Comparison of ENCODE assay signal across 12 mouse cellular contexts in genomic region chr17:87328177-87328768, GRCm38 (mm10). TPM values are rescaled to one million over a fixed set of nuclear protein-coding genes. Genes with fewer than 3 reads are reported as not detected.
DNase-seq lines count a peak whose midpoint lies in the region; ATAC-seq lines count a peak whose summit lies in the region.
"Had no signal": no experiment of that assay in that cellular context is flagged by ENCODE, and none has a peak within 500 bp of the region (broad histone marks: within the 10 kb centered on the region; RNA-seq: fewer than 3 reads in every experiment).

No protein-coding gene starts in this region.

- no peak overlapping the region for H3K27ac ChIP-seq in forebrain, embryonic 14.5 days (ENCODE audit: low read depth, low read length)
- H3K27ac ChIP-seq in forebrain, embryonic 12.5 days: no peak overlapping the region
- H3K27ac ChIP-seq in midbrain, embryonic 11.5 days (ENCODE audit: low read depth, low read length): no peak overlapping the region
- H3K27ac ChIP-seq: macrophage had no signal

- H3K4me2 ChIP-seq in forebrain, embryonic 14.5 days (ENCODE audit: low read length): no peak overlapping the region
- no peak overlapping the region for H3K4me2 ChIP-seq in forebrain, embryonic 12.5 days
- H3K4me2 ChIP-seq in midbrain, embryonic 11.5 days: no peak overlapping the region

- H3K4me3 ChIP-seq in forebrain, embryonic 14.5 days (ENCODE audit: low read depth, low read length): no peak overlapping the region
- no peak overlapping the region for H3K4me3 ChIP-seq in forebrain, embryonic 12.5 days (replicated peaks)
- no peak overlapping the region for H3K4me3 ChIP-seq in midbrain, embryonic 11.5 days (ENCODE audit: low read depth, low read length)
- H3K4me3 ChIP-seq: erythroblast, embryonic 14.5 days had no signal

- peak; percentile 62 for DNase-seq in forebrain, embryonic 14.5 days (ENCODE audit: low spot score)
- peak; percentile 97 for DNase-seq in brain, adult 2 months (ENCODE audit: low read depth, low spot score)
- DNase-seq in frontal cortex, postnatal 36 days (ENCODE audit: low spot score in 2 of 2): peak; percentile 88 to 93
- peak; percentile 90 to 98 for DNase-seq in left cerebral cortex, postnatal 25 days (ENCODE audit: low spot score in 2 of 2)
- DNase-seq in spleen, adult 12 weeks (ENCODE audit: low spot score): no peak
- no peak for DNase-seq in midbrain, embryonic 11.5 days (ENCODE audit: low spot score, missing footprints)
- DNase-seq in kidney, adult 8-10 months: no peak
- DNase-seq: kidney, adult 9 months; liver had no signal

- no peak for ATAC-seq in forebrain, embryonic 14.5 days
- no peak for ATAC-seq in forebrain, embryonic 12.5 days (ENCODE audit: low FRiP score)
- ATAC-seq in midbrain, embryonic 11.5 days (ENCODE audit: low FRiP score): no peak

- H3K4me1 ChIP-seq in forebrain, embryonic 14.5 days (ENCODE audit: control insufficient read depth, insufficient read depth, low read length): peaks cover 34% of the 10 kb centered on the region
- peaks cover 56% of the 10 kb centered on the region for H3K4me1 ChIP-seq in forebrain, embryonic 12.5 days
- H3K4me1 ChIP-seq in midbrain, embryonic 11.5 days (ENCODE audit: control insufficient read depth, insufficient read depth, low read length): peaks cover 42% of the 10 kb centered on the region

- intact Hi-C loops in left cerebral cortex, postnatal 25 days (cut with DNase I): loop anchor here (5.0 to 10.0 kb wide), 2 partner anchors 194 to 467 kb away; partner anchors contain the start of gene Kcnk12

- H3K36me3 ChIP-seq in forebrain, embryonic 14.5 days (ENCODE audit: control insufficient read depth, insufficient read depth, low read length): no peaks in the 10 kb centered on the region
- no peaks in the 10 kb centered on the region for H3K36me3 ChIP-seq in forebrain, embryonic 12.5 days (replicated peaks)
- H3K36me3 ChIP-seq in midbrain, embryonic 11.5 days (ENCODE audit: control insufficient read depth, insufficient read depth, low read length): no peaks in the 10 kb centered on the region

- no peaks in the 10 kb centered on the region for H3K9me3 ChIP-seq in forebrain, embryonic 14.5 days (replicated peaks; ENCODE audit: control insufficient read depth, low read length)
- no peaks in the 10 kb centered on the region for H3K9me3 ChIP-seq in forebrain, embryonic 12.5 days
- no peaks in the 10 kb centered on the region for H3K9me3 ChIP-seq in midbrain, embryonic 11.5 days (ENCODE audit: control insufficient read depth, low read length)

- H3K9ac ChIP-seq in forebrain, embryonic 14.5 days (ENCODE audit: low read length): no peak overlapping the region
- H3K9ac ChIP-seq in forebrain, embryonic 12.5 days: no peak overlapping the region
- no peak overlapping the region for H3K9ac ChIP-seq in midbrain, embryonic 11.5 days (ENCODE audit: low read length)

- 55% methylated on average over 8 of the region's 9 CpGs for WGBS in forebrain, embryonic 14.5 days
- WGBS in forebrain, embryonic 12.5 days: 66% methylated on average over 8 of the region's 9 CpGs
- WGBS in midbrain, embryonic 11.5 days: 68% methylated on average over 7 of the region's 9 CpGs

- no peaks in the 10 kb centered on the region for H3K27me3 ChIP-seq in forebrain, embryonic 14.5 days (replicated peaks; ENCODE audit: control insufficient read depth, insufficient read depth, low read length)
- H3K27me3 ChIP-seq in forebrain, embryonic 12.5 days: peaks cover 6% of the 10 kb centered on the region; the same call in 1 of the 2 replicates
- no peaks in the 10 kb centered on the region for H3K27me3 ChIP-seq in midbrain, embryonic 11.5 days (ENCODE audit: control insufficient read depth, insufficient read depth, low read length)

RNA-seq across cellular contexts. Expression of gene Ttc7, which starts 45.6 kb away (rescaled TPM):
- 4.1 and 4.8 TPM in 2 replicates for polyA plus RNA-seq in forebrain, embryonic 14.5 days (2014; fragmentation: Nextera tagmentation; extraction: Ambion mirVana)
- polyA plus RNA-seq in forebrain, embryonic 12.5 days (2016; fragmentation: Nextera tagmentation; extraction: Ambion mirVana): 3.5 and 3.8 TPM in 2 replicates
- total RNA-seq in left cerebral cortex, postnatal 25 days (2021): 10 to 100 TPM; 12.0 to 14.4 TPM
- polyA plus RNA-seq in midbrain, embryonic 11.5 days (2014; fragmentation: Nextera tagmentation; extraction: Ambion mirVana): 3.0 and 3.1 TPM in 2 replicates

Comparison
In these comparisons a context has a peak if more than half of its experiments do, and no peak if none do; other contexts are left out.
1. DNase-seq: peak in forebrain, embryonic 14.5 days (single experiment), brain, adult 2 months (single experiment), frontal cortex, postnatal 36 days (2 of 2) and left cerebral cortex, postnatal 25 days (2 of 2); none in spleen, adult 12 weeks (single experiment), midbrain, embryonic 11.5 days (single experiment) and kidney, adult 8-10 months (0 of 2).